Mouse (Mus musculus) olfactory bulb, adult 2 months (tissue): ENCODE measurements around the gene L3mbtl2. TPM values are rescaled to one million over a fixed set of nuclear protein-coding genes. Genes with fewer than 3 reads are reported as not detected.
"Not testable (repeated sequence)": the region's sequence is repeated elsewhere in the genome, so short reads cannot be mapped to it uniquely, and the experiment has no call there.

ENCODE experiments used
- H3K27ac ChIP-seq: fragments of 200-500 bp; 2 replicates; pipeline ENCODE4 v1.5.1; 2012; ENCODE audit warnings: low read depth, low read length; ENCODE audit not compliant: insufficient read depth
- H3K4me1 ChIP-seq: fragments of 200-500 bp; 2 replicates; pipeline ENCODE4 v1.6.1; 2012; ENCODE audit warnings: low read length; ENCODE audit not compliant: control insufficient read depth, insufficient read depth
- H3K4me3 ChIP-seq: fragments of 200-500 bp; 2 replicates; pipeline ENCODE4 v1.5.1; 2012; ENCODE audit warnings: mild to moderate bottlenecking, low read depth, low read length, moderate library complexity; ENCODE audit not compliant: insufficient read depth
- CTCF ChIP-seq: fragments of 200-500 bp; IDR thresholded peaks from 2 replicates; pipeline ENCODE4 v1.5.1; 2012; ENCODE audit warnings: low read depth, mild to moderate bottlenecking, low read length, moderate library complexity; ENCODE audit not compliant: insufficient read depth
- POLR2A ChIP-seq: fragments of 200-500 bp; IDR thresholded peaks from 2 replicates; pipeline ENCODE4 v1.6.1; 2012; ENCODE audit warnings: mild to moderate bottlenecking, low read depth, low read length, moderate library complexity; ENCODE audit not compliant: insufficient read depth
- WGBS: fragments of 180-500 bp; shearing (Covaris S2); methylation state at CpG from one replicate; pipeline ENCODE4 v1.1.7; 2018; 5-methylcytosine and 5-hydroxymethylcytosine counted together
- polyA plus RNA-seq: library from polyadenylated mRNA; stranded (reverse); fragments of >200 nt; gene quantifications from 2 replicates; pipeline ENCODE4 v1.2.4, GENCODE M21; 2012; ENCODE audit warnings: low replicate concordance; ENCODE audit not compliant: missing spikeins, insufficient read depth, insufficient read length

The L3mbtl2 gene
- polyA plus RNA-seq, 1 experiment = not detected

GRCm38 (mm10) chr15:81693366-81693966 is 29.8 kb downstream of the L3mbtl2 start:
- 6% methylated on average over 41 of the region's 41 CpGs for WGBS
- peak overlapping the region; percentile 69 for H3K4me3 ChIP-seq
- no peak for TF ChIP-seq POLR2A
- no peak for TF ChIP-seq CTCF
- no peak overlapping the region for H3K27ac ChIP-seq
- H3K4me1 ChIP-seq = peaks cover 33% of the 10 kb centered on the region

GRCm38 (mm10) chr15:81693967-81694881 is 30.5 kb downstream of the L3mbtl2 start:
- Histone ChIP-seq H3K27ac (no peak overlapping the region), H3K4me3 (peak overlapping the region; percentile 69), H3K4me1 (peaks cover 33% of the 10 kb centered on the region)
- WGBS = 1% methylated on average over 106 of the region's 107 CpGs
- TF ChIP-seq CTCF (peak; percentile 30; the same call in 1 of the 2 replicates), POLR2A (no peak; the same call in none of the 2 replicates)

GRCm38 (mm10) chr15:81694891-81695290 is 31.2 kb downstream of the L3mbtl2 start:
- WGBS = 49% methylated on average over 19 of the region's 19 CpGs
- no peak overlapping the region for H3K27ac ChIP-seq
- no peak for TF ChIP-seq POLR2A
- TF ChIP-seq CTCF = no peak

GRCm38 (mm10) chr15:81697175-81697574 is 33.5 kb downstream of the L3mbtl2 start, which contains the start of gene Chadl:
TSS of gene Chadl (minus strand) at chr15:81697287.
- peaks cover 26% of the 10 kb centered on the region for H3K4me1 ChIP-seq
- no peak within 1 kb of the TSS for H3K27ac ChIP-seq
- TF ChIP-seq CTCF = no peak
- no peak for TF ChIP-seq POLR2A
- 32% methylated on average over 7 of the region's 7 CpGs for WGBS
- H3K4me3 ChIP-seq = no peak within 1 kb of the TSS

More at GRCm38 (mm10) chr15:81694891-81695290, 31.2 kb downstream of the L3mbtl2 start:
- Histone ChIP-seq H3K4me3 (peak overlapping the region; percentile 69), H3K4me1 (peaks cover 33% of the 10 kb centered on the region)

- no peak for TF ChIP-seq CTCF
- no peak for TF ChIP-seq POLR2A
- H3K4me1 ChIP-seq = peaks cover 19% of the 10 kb centered on the region
- WGBS = 52% methylated on average over 3 of the region's 3 CpGs
- H3K4me3 ChIP-seq = no peak overlapping the region
- H3K27ac ChIP-seq = no peak overlapping the region
Measured at GRCm38 (mm10) chr15:81697847-81698246, 34.2 kb downstream of the L3mbtl2 start.

GRCm38 (mm10) chr15:81698532-81698931 is 34.8 kb downstream of the L3mbtl2 start:
- TF ChIP-seq POLR2A (no peak), CTCF (no peak)

GRCm38 (mm10) chr15:81700161-81700560 is 36.5 kb downstream of the L3mbtl2 start:
- H3K4me3 ChIP-seq = no peak overlapping the region
- WGBS = 76% methylated on average over 2 of the region's 2 CpGs
- H3K4me1 ChIP-seq = no peaks in the 10 kb centered on the region
- TF ChIP-seq POLR2A (no peak), CTCF (no peak)
- H3K27ac ChIP-seq = no peak overlapping the region

More at GRCm38 (mm10) chr15:81698532-81698931, 34.8 kb downstream of the L3mbtl2 start:
- no peak overlapping the region for H3K27ac ChIP-seq
- WGBS = 63% methylated on average over 2 of the region's 2 CpGs
- H3K4me3 ChIP-seq = no peak overlapping the region
- peaks cover 12% of the 10 kb centered on the region for H3K4me1 ChIP-seq

GRCm38 (mm10) chr15:81700601-81701000 is 36.9 kb downstream of the L3mbtl2 start:
- no peaks in the 10 kb centered on the region for H3K4me1 ChIP-seq
- TF ChIP-seq POLR2A = no peak
- TF ChIP-seq CTCF = no peak
- 78% methylated on average over 8 of the region's 8 CpGs for WGBS

GRCm38 (mm10) chr15:81701350-81701749 is 37.7 kb downstream of the L3mbtl2 start:
- H3K27ac ChIP-seq, H3K4me3 ChIP-seq, H3K4me1 ChIP-seq: not testable (repeated sequence)
- WGBS = 80% methylated on average over 4 of the region's 4 CpGs

More at GRCm38 (mm10) chr15:81700601-81701000, 36.9 kb downstream of the L3mbtl2 start:
- Histone ChIP-seq H3K27ac (no peak overlapping the region), H3K4me3 (no peak overlapping the region)
